Mouse (Mus musculus): Measurements from ENCODE around the gene Kbtbd4.
"Not testable (repeated sequence)": the region's sequence is repeated elsewhere in the genome, so short reads cannot be mapped to it uniquely, and the experiment has no call there.

Kbtbd4 gene

GRCm38 (mm10) chr2:90904076-90904855 is at the start of gene Kbtbd4, which contains the start of gene Ndufs3:
Gene Kbtbd4, plus strand, starts transcription at chr2:90904740.
Gene Ndufs3, minus strand, starts transcription at chr2:90904827.
- DNase-seq (ENCODE audit: low spot score) = peak; percentile 76

- DNase-seq (ENCODE audit: low spot score) = no peak
Observed at GRCm38 (mm10) chr2:90861486-90861885, 43.1 kb upstream of the Kbtbd4 start.

GRCm38 (mm10) chr2:90864184-90864583 is 40.4 kb upstream of the Kbtbd4 start:
- no peak for DNase-seq (ENCODE audit: low spot score)

- DNase-seq (ENCODE audit: low spot score) = peak; percentile 60
Observed at GRCm38 (mm10) chr2:90866524-90866923, 38.0 kb upstream of the Kbtbd4 start.

GRCm38 (mm10) chr2:90870136-90870601 is 34.4 kb upstream of the Kbtbd4 start:
- peak; percentile 18 for DNase-seq (ENCODE audit: low spot score)

- no peak for DNase-seq (ENCODE audit: low spot score)
Observed at GRCm38 (mm10) chr2:90871180-90871961, 33.2 kb upstream of the Kbtbd4 start.

- DNase-seq (ENCODE audit: low spot score) = no peak
Observed at GRCm38 (mm10) chr2:90874025-90874424, 30.5 kb upstream of the Kbtbd4 start.

GRCm38 (mm10) chr2:90875239-90875638 is 29.3 kb upstream of the Kbtbd4 start:
- no peak for DNase-seq (ENCODE audit: low spot score)

GRCm38 (mm10) chr2:90877584-90878259 is 26.8 kb upstream of the Kbtbd4 start:
- DNase-seq (ENCODE audit: low spot score) = no peak

- DNase-seq (ENCODE audit: low spot score) = no peak
Observed at GRCm38 (mm10) chr2:90879419-90879818, 25.1 kb upstream of the Kbtbd4 start.

GRCm38 (mm10) chr2:90880144-90880785 is 24.3 kb upstream of the Kbtbd4 start:
- DNase-seq (ENCODE audit: low spot score) = no peak

- DNase-seq (ENCODE audit: low spot score) = no peak
Observed at GRCm38 (mm10) chr2:90881824-90882223, 22.7 kb upstream of the Kbtbd4 start.

GRCm38 (mm10) chr2:90885218-90886041 is 19.1 kb upstream of the Kbtbd4 start, which contains the start of gene C1qtnf4:
Gene C1qtnf4, plus strand, starts transcription at chr2:90885860.
- no peak for DNase-seq (ENCODE audit: low spot score)

- no peak for DNase-seq (ENCODE audit: low spot score)
Observed at GRCm38 (mm10) chr2:90886436-90886835, 18.1 kb upstream of the Kbtbd4 start.

GRCm38 (mm10) chr2:90887627-90888026 is 16.9 kb upstream of the Kbtbd4 start:
- DNase-seq (ENCODE audit: low spot score) = no peak

GRCm38 (mm10) chr2:90889550-90890548 is 14.7 kb upstream of the Kbtbd4 start:
- no peak for DNase-seq (ENCODE audit: low spot score)

GRCm38 (mm10) chr2:90893673-90894298 is 10.8 kb upstream of the Kbtbd4 start:
- DNase-seq (ENCODE audit: low spot score) = no peak

- not testable (repeated sequence) for DNase-seq (ENCODE audit: low spot score)
Observed at GRCm38 (mm10) chr2:90894299-90894677, 10.3 kb upstream of the Kbtbd4 start.

GRCm38 (mm10) chr2:90903398-90903797 is 1.1 kb upstream of the Kbtbd4 start:
- DNase-seq (ENCODE audit: low spot score) = no peak
